Mouse (Mus musculus) kidney, embryonic 15.5 days (tissue): Measurements from ENCODE around the gene Klhl31. TPM values are rescaled to one million over a fixed set of nuclear protein-coding genes. Genes with fewer than 3 reads are reported as not detected.

Source experiments
- ATAC-seq: fragments of 200-750 bp; cut with Nextera tagmentation; replicated peaks from 2 replicates; pipeline ENCODE4 v1.8.0; 2017; ENCODE audit warnings: moderate TSS enrichment; ENCODE audit not compliant: low FRiP score
- H3K27ac ChIP-seq: fragments of 300-500 bp; sonication (generic); 2 replicates; pipeline ENCODE4 v1.5.1; 2015; ENCODE audit warnings: mild to moderate bottlenecking, inconsistent platforms
- H3K27me3 ChIP-seq: fragments of 300-500 bp; sonication (generic); 2 replicates; pipeline ENCODE4 v1.6.1; 2015; ENCODE audit warnings: inconsistent platforms
- H3K36me3 ChIP-seq: fragments of 300-500 bp; sonication (generic); 2 replicates; pipeline ENCODE4 v1.6.1; 2015; ENCODE audit warnings: inconsistent platforms
- H3K4me1 ChIP-seq: fragments of 300-500 bp; sonication (generic); 2 replicates; pipeline ENCODE4 v1.6.1; 2015; ENCODE audit warnings: inconsistent platforms
- H3K4me2 ChIP-seq: fragments of 300-500 bp; sonication (generic); 2 replicates; pipeline ENCODE4 v1.6.1; 2015; ENCODE audit warnings: moderate library complexity, mild to moderate bottlenecking, inconsistent platforms
- H3K4me3 ChIP-seq: fragments of 300-500 bp; sonication (generic); replicated peaks from 2 replicates; pipeline ENCODE4 v1.5.1; 2015; ENCODE audit warnings: mild to moderate bottlenecking, inconsistent platforms
- H3K9ac ChIP-seq: fragments of 300-500 bp; sonication (generic); 2 replicates; pipeline ENCODE4 v1.6.1; 2015; ENCODE audit warnings: mild to moderate bottlenecking, inconsistent platforms
- H3K9me3 ChIP-seq: fragments of 300-500 bp; sonication (generic); replicated peaks from 2 replicates; pipeline ENCODE4 v1.6.1; 2016; ENCODE audit warnings: inconsistent platforms
- WGBS: fragments of 180-500 bp; shearing (Covaris S2); methylation state at CpG from one replicate; pipeline ENCODE4 v1.1.7; 2015; ENCODE audit warnings: mixed read lengths; 5-methylcytosine and 5-hydroxymethylcytosine counted together
- polyA plus RNA-seq: library from polyadenylated mRNA; unstranded; fragments of >200 nt; fragmentation: Nextera tagmentation; extraction: Ambion mirVana; gene quantifications from 2 replicates; pipeline ENCODE4 v1.2.1, GENCODE M21; 2015

Klhl31 gene
- polyA plus RNA-seq, 1 experiment from 2014 or later = 1.3 TPM

GRCm38 (mm10) chr9:77671004-77671403 is 34.7 kb downstream of the Klhl31 start:
- no peak overlapping the region for H3K4me3 ChIP-seq
- no peaks in the 10 kb centered on the region for H3K9me3 ChIP-seq
- H3K27ac ChIP-seq = no peak overlapping the region
- 93% methylated on average over 5 of the region's 5 CpGs for WGBS
- no peak overlapping the region for H3K9ac ChIP-seq
- H3K4me1 ChIP-seq = no peaks in the 10 kb centered on the region
- H3K36me3 ChIP-seq = no peaks in the 10 kb centered on the region
- H3K27me3 ChIP-seq = no peaks in the 10 kb centered on the region
- H3K4me2 ChIP-seq = no peak overlapping the region
- ATAC-seq = no peak

- Histone ChIP-seq H3K4me2 (no peak overlapping the region), H3K27me3 (no peaks in the 10 kb centered on the region), H3K4me3 (no peak overlapping the region), H3K9me3 (no peaks in the 10 kb centered on the region), H3K36me3 (no peaks in the 10 kb centered on the region), H3K9ac (no peak overlapping the region), H3K27ac (no peak overlapping the region), H3K4me1 (no peaks in the 10 kb centered on the region)
- 82% methylated on average over 4 of the region's 4 CpGs for WGBS
- ATAC-seq = no peak
These were observed 36.9 kb downstream of the Klhl31 start for GRCm38 (mm10) chr9:77673218-77673617.

- Histone ChIP-seq H3K4me3 (no peak overlapping the region), H3K27ac (no peak overlapping the region), H3K36me3 (no peaks in the 10 kb centered on the region), H3K27me3 (no peaks in the 10 kb centered on the region), H3K4me2 (no peak overlapping the region), H3K9me3 (no peaks in the 10 kb centered on the region), H3K9ac (no peak overlapping the region), H3K4me1 (no peaks in the 10 kb centered on the region)
- 65% methylated on average over 2 of the region's 2 CpGs for WGBS
- ATAC-seq = no peak
These were observed 37.7 kb downstream of the Klhl31 start for GRCm38 (mm10) chr9:77673986-77674385.

- H3K36me3 ChIP-seq = no peaks in the 10 kb centered on the region
- WGBS = 76% methylated on average over 4 of the region's 4 CpGs
- no peak overlapping the region for H3K4me2 ChIP-seq
- H3K4me3 ChIP-seq = no peak overlapping the region
- H3K9ac ChIP-seq = no peak overlapping the region
- H3K27ac ChIP-seq = no peak overlapping the region
- no peaks in the 10 kb centered on the region for H3K9me3 ChIP-seq
- no peaks in the 10 kb centered on the region for H3K4me1 ChIP-seq
- no peak for ATAC-seq
- no peaks in the 10 kb centered on the region for H3K27me3 ChIP-seq
These were observed 48.6 kb downstream of the Klhl31 start for GRCm38 (mm10) chr9:77684938-77685337.

GRCm38 (mm10) chr9:77685825-77686500 is 49.7 kb downstream of the Klhl31 start:
- Histone ChIP-seq H3K9me3 (no peaks in the 10 kb centered on the region), H3K4me3 (no peak overlapping the region), H3K27me3 (no peaks in the 10 kb centered on the region), H3K27ac (no peak overlapping the region), H3K36me3 (no peaks in the 10 kb centered on the region), H3K4me2 (no peak overlapping the region), H3K9ac (no peak overlapping the region), H3K4me1 (no peaks in the 10 kb centered on the region)
- no peak for ATAC-seq
- WGBS = 74% methylated on average over 5 of the region's 5 CpGs

- Histone ChIP-seq H3K27me3 (no peaks in the 10 kb centered on the region), H3K9ac (no peak overlapping the region), H3K4me2 (no peak overlapping the region), H3K27ac (no peak overlapping the region), H3K9me3 (no peaks in the 10 kb centered on the region), H3K4me3 (no peak overlapping the region), H3K4me1 (no peaks in the 10 kb centered on the region), H3K36me3 (no peaks in the 10 kb centered on the region)
- whole genome bisulfite sequencing = 74% methylated on average over 7 of the region's 7 CpGs
- ATAC-seq = no peak
These were observed 56.4 kb downstream of the Klhl31 start for GRCm38 (mm10) chr9:77692707-77693106.

GRCm38 (mm10) chr9:77693405-77693804 is 57.1 kb downstream of the Klhl31 start:
- no peak overlapping the region for H3K27ac ChIP-seq
- H3K4me1 ChIP-seq = no peaks in the 10 kb centered on the region
- no peak for ATAC-seq
- H3K4me3 ChIP-seq = no peak overlapping the region
- H3K4me2 ChIP-seq = no peak overlapping the region
- WGBS = 83% methylated on average over 1 of the region's 1 CpGs
- no peaks in the 10 kb centered on the region for H3K36me3 ChIP-seq
- no peaks in the 10 kb centered on the region for H3K27me3 ChIP-seq
- H3K9ac ChIP-seq = no peak overlapping the region
- no peaks in the 10 kb centered on the region for H3K9me3 ChIP-seq

- no peak overlapping the region for H3K9ac ChIP-seq
- H3K4me2 ChIP-seq = no peak overlapping the region
- H3K9me3 ChIP-seq = no peaks in the 10 kb centered on the region
- no peaks in the 10 kb centered on the region for H3K36me3 ChIP-seq
- H3K27ac ChIP-seq = no peak overlapping the region
- no peaks in the 10 kb centered on the region for H3K4me1 ChIP-seq
- H3K4me3 ChIP-seq = no peak overlapping the region
- H3K27me3 ChIP-seq = no peaks in the 10 kb centered on the region
- WGBS = 51% methylated on average over 5 of the region's 5 CpGs
- ATAC-seq = no peak
These were observed 59.3 kb downstream of the Klhl31 start for GRCm38 (mm10) chr9:77695586-77695985.

- Histone ChIP-seq H3K4me1 (no peaks in the 10 kb centered on the region), H3K27me3 (no peaks in the 10 kb centered on the region), H3K27ac (no peak overlapping the region), H3K36me3 (no peaks in the 10 kb centered on the region), H3K4me2 (no peak overlapping the region), H3K4me3 (no peak overlapping the region), H3K9ac (no peak overlapping the region), H3K9me3 (no peaks in the 10 kb centered on the region)
- WGBS = 84% methylated on average over 4 of the region's 4 CpGs
- ATAC-seq = no peak
These were observed 67.2 kb downstream of the Klhl31 start for GRCm38 (mm10) chr9:77703476-77703875.

GRCm38 (mm10) chr9:77704108-77704507 is 67.8 kb downstream of the Klhl31 start:
- Histone ChIP-seq H3K27ac (no peak overlapping the region), H3K4me1 (no peaks in the 10 kb centered on the region), H3K9me3 (no peaks in the 10 kb centered on the region), H3K4me3 (no peak overlapping the region), H3K4me2 (no peak overlapping the region), H3K27me3 (no peaks in the 10 kb centered on the region), H3K9ac (no peak overlapping the region), H3K36me3 (no peaks in the 10 kb centered on the region)
- 78% methylated on average over 4 of the region's 4 CpGs for WGBS
- no peak for ATAC-seq

- Histone ChIP-seq H3K9me3 (no peaks in the 10 kb centered on the region), H3K4me2 (no peak overlapping the region), H3K27me3 (no peaks in the 10 kb centered on the region), H3K9ac (no peak overlapping the region), H3K27ac (no peak overlapping the region), H3K36me3 (no peaks in the 10 kb centered on the region), H3K4me1 (no peaks in the 10 kb centered on the region), H3K4me3 (no peak overlapping the region)
- no peak for ATAC-seq
- WGBS = 86% methylated on average over 6 of the region's 6 CpGs
These were observed 70.2 kb downstream of the Klhl31 start for GRCm38 (mm10) chr9:77706515-77706914.

- no peak overlapping the region for H3K4me2 ChIP-seq
- WGBS = 82% methylated on average over 9 of the region's 9 CpGs
- no peaks in the 10 kb centered on the region for H3K4me1 ChIP-seq
- H3K9me3 ChIP-seq = no peaks in the 10 kb centered on the region
- no peaks in the 10 kb centered on the region for H3K27me3 ChIP-seq
- no peak overlapping the region for H3K9ac ChIP-seq
- H3K27ac ChIP-seq = no peak overlapping the region
- no peaks in the 10 kb centered on the region for H3K36me3 ChIP-seq
- ATAC-seq = no peak
- H3K4me3 ChIP-seq = no peak overlapping the region
These were observed 71.3 kb downstream of the Klhl31 start for GRCm38 (mm10) chr9:77707433-77708139.

- Histone ChIP-seq H3K9ac (no peak overlapping the region), H3K4me3 (no peak overlapping the region), H3K4me2 (no peak overlapping the region), H3K9me3 (no peaks in the 10 kb centered on the region), H3K36me3 (no peaks in the 10 kb centered on the region), H3K27ac (no peak overlapping the region), H3K4me1 (no peaks in the 10 kb centered on the region), H3K27me3 (no peaks in the 10 kb centered on the region)
- ATAC-seq = no peak
- 72% methylated on average over 5 of the region's 5 CpGs for WGBS
These were observed 72.7 kb downstream of the Klhl31 start for GRCm38 (mm10) chr9:77708950-77709349.
